Mouse (Mus musculus): Measurements from ENCODE around the gene 1810062G17Rik. TPM values are rescaled to one million over a fixed set of nuclear protein-coding genes. Genes with fewer than 3 reads are reported as not detected.

The 1810062G17Rik gene
- polyA plus RNA-seq, 1 experiment from 2014 or later, result 0.40 TPM

GRCm38 (mm10) chr3:36531242-36531641 is 55.5 kb downstream of the 1810062G17Rik start:
- no peaks in the 10 kb centered on the region for H3K36me3 ChIP-seq (ENCODE audit: control insufficient read depth, insufficient read depth, low read length)
- no peaks in the 10 kb centered on the region for H3K27me3 ChIP-seq (ENCODE audit: control insufficient read depth, insufficient read depth, low read length)
- no peak overlapping the region for H3K9ac ChIP-seq (ENCODE audit: low read length)
- no peak overlapping the region for H3K27ac ChIP-seq (ENCODE audit: low read depth, low read length)
- H3K4me1 ChIP-seq (ENCODE audit: control insufficient read depth, insufficient read depth, low read length), result no peaks in the 10 kb centered on the region
- no peak for DNase-seq (ENCODE audit: low spot score, missing footprints)
- WGBS, result 59% methylated on average over 2 of the region's 2 CpGs
- no peaks in the 10 kb centered on the region for H3K9me3 ChIP-seq (ENCODE audit: control insufficient read depth, low read length)
- H3K4me2 ChIP-seq, result no peak overlapping the region
- no peak overlapping the region for H3K4me3 ChIP-seq (ENCODE audit: low read depth, low read length)
- no peak for ATAC-seq (ENCODE audit: low FRiP score)

Small RNA genes lying within 50 kb of the gene (microRNA-seq; reads per million reads assigned to microRNA genes)
- not detected for gene Mir7009

Other genes with a start within 250 kb of the 1810062G17Rik start
- 93.7 and 98.4 TPM in 2 replicates for gene Anxa5, start within 50 bp of the 1810062G17Rik start, polyA plus RNA-seq (2014; fragmentation: Nextera tagmentation; extraction: Ambion mirVana)
- gene Gm11549, start 45.9 kb downstream of the 1810062G17Rik start, polyA plus RNA-seq (2014; fragmentation: Nextera tagmentation; extraction: Ambion mirVana), result 1.3 TPM in 2 replicates
- 110 and 113 TPM in 2 replicates for gene Exosc9, start 76.7 kb downstream of the 1810062G17Rik start, polyA plus RNA-seq (2014; fragmentation: Nextera tagmentation; extraction: Ambion mirVana)
- 311 and 320 TPM in 2 replicates for gene Ccna2, start 96.2 kb downstream of the 1810062G17Rik start, polyA plus RNA-seq (2014; fragmentation: Nextera tagmentation; extraction: Ambion mirVana)
- 22.1 and 25.9 TPM in 2 replicates for gene Bbs7, start 137.5 kb downstream of the 1810062G17Rik start, polyA plus RNA-seq (2014; fragmentation: Nextera tagmentation; extraction: Ambion mirVana)
- gene Trpc3, start 214.2 kb downstream of the 1810062G17Rik start, polyA plus RNA-seq (2014; fragmentation: Nextera tagmentation; extraction: Ambion mirVana), result 4.3 and 4.5 TPM in 2 replicates